Mouse (Mus musculus): ENCODE data around the gene Bag6.
A peak's percentile ranks its signal among the peaks of the same experiment; 100 is the strongest.

Gene Bag6

GRCm38 (mm10) chr17:35134801-35135590 lies at the start of gene Bag6:
Gene Bag6 (plus strand): TSS chr17:35135178.
- peak; percentile 89 for ATAC-seq (ENCODE audit: insufficient number of reproducible peaks, low FRiP score, low TSS enrichment)

GRCm38 (mm10) chr17:35085208-35085865 lies 49.6 kb upstream of the Bag6 start, which contains the start of gene Ly6g6f:
Gene Ly6g6f (minus strand): TSS chr17:35085610.
- no peak for ATAC-seq (ENCODE audit: insufficient number of reproducible peaks, low FRiP score, low TSS enrichment)

- no peak for ATAC-seq (ENCODE audit: insufficient number of reproducible peaks, low FRiP score, low TSS enrichment)
Observed at GRCm38 (mm10) chr17:35088151-35088550, 46.8 kb upstream of the Bag6 start.

GRCm38 (mm10) chr17:35088825-35089644 lies 45.9 kb upstream of the Bag6 start, which contains the start of gene Abhd16a:
Gene Abhd16a (plus strand): TSS chr17:35089263.
- ATAC-seq (ENCODE audit: insufficient number of reproducible peaks, low FRiP score, low TSS enrichment), result peak; percentile 83

GRCm38 (mm10) chr17:35090166-35090932 lies 44.6 kb upstream of the Bag6 start:
- ATAC-seq (ENCODE audit: insufficient number of reproducible peaks, low FRiP score, low TSS enrichment), result peak; percentile 83

- ATAC-seq (ENCODE audit: insufficient number of reproducible peaks, low FRiP score, low TSS enrichment), result no peak
Observed at GRCm38 (mm10) chr17:35092403-35093198, 42.4 kb upstream of the Bag6 start.

GRCm38 (mm10) chr17:35094475-35095365 lies 40.3 kb upstream of the Bag6 start:
- ATAC-seq (ENCODE audit: insufficient number of reproducible peaks, low FRiP score, low TSS enrichment), result no peak

- no peak for ATAC-seq (ENCODE audit: insufficient number of reproducible peaks, low FRiP score, low TSS enrichment)
Observed at GRCm38 (mm10) chr17:35096597-35096996, 38.4 kb upstream of the Bag6 start.

GRCm38 (mm10) chr17:35097164-35097655 lies 37.8 kb upstream of the Bag6 start:
- ATAC-seq (ENCODE audit: insufficient number of reproducible peaks, low FRiP score, low TSS enrichment), result peak; percentile 52; the same call in 1 of the 2 replicates

- ATAC-seq (ENCODE audit: insufficient number of reproducible peaks, low FRiP score, low TSS enrichment), result no peak
Observed at GRCm38 (mm10) chr17:35100196-35100765, 34.7 kb upstream of the Bag6 start.

- no peak for ATAC-seq (ENCODE audit: insufficient number of reproducible peaks, low FRiP score, low TSS enrichment)
Observed at GRCm38 (mm10) chr17:35101161-35101560, 33.8 kb upstream of the Bag6 start.

GRCm38 (mm10) chr17:35102299-35102698 lies 32.7 kb upstream of the Bag6 start:
- ATAC-seq (ENCODE audit: insufficient number of reproducible peaks, low FRiP score, low TSS enrichment), result no peak

GRCm38 (mm10) chr17:35103221-35103690 lies 31.7 kb upstream of the Bag6 start:
- no peak for ATAC-seq (ENCODE audit: insufficient number of reproducible peaks, low FRiP score, low TSS enrichment)

GRCm38 (mm10) chr17:35104079-35104478 lies 30.9 kb upstream of the Bag6 start:
- ATAC-seq (ENCODE audit: insufficient number of reproducible peaks, low FRiP score, low TSS enrichment), result no peak

GRCm38 (mm10) chr17:35104754-35105153 lies 30.2 kb upstream of the Bag6 start:
- no peak for ATAC-seq (ENCODE audit: insufficient number of reproducible peaks, low FRiP score, low TSS enrichment)

GRCm38 (mm10) chr17:35105740-35106389 lies 29.1 kb upstream of the Bag6 start:
- ATAC-seq (ENCODE audit: insufficient number of reproducible peaks, low FRiP score, low TSS enrichment), result peak; percentile 34; the same call in 1 of the 2 replicates

- ATAC-seq (ENCODE audit: insufficient number of reproducible peaks, low FRiP score, low TSS enrichment), result no peak
Observed at GRCm38 (mm10) chr17:35106522-35106921, 28.5 kb upstream of the Bag6 start.
